Mouse (Mus musculus) liver, postnatal 0 days (tissue): ENCODE results near the gene Cmas.

ENCODE experiments used
- CTCF ChIP-seq: sonication (generic); IDR thresholded peaks from 2 replicates; pipeline ENCODE4 v1.5.1; 2016; ENCODE audit warnings: antibody characterized with exemption, low read depth
- EP300 ChIP-seq: IDR thresholded peaks from 2 replicates; pipeline ENCODE4 v1.6.1; 2016; ENCODE audit warnings: antibody characterized with exemption, low read depth, mild to moderate bottlenecking

- TF ChIP-seq CTCF (no peak), EP300 (no peak)
Observed at GRCm38 (mm10) chr6:142711106-142711505, 45.4 kb upstream of the Cmas start.
